9 mouse cellular contexts compared by ENCODE assay signal in the genomic region with DNA sequence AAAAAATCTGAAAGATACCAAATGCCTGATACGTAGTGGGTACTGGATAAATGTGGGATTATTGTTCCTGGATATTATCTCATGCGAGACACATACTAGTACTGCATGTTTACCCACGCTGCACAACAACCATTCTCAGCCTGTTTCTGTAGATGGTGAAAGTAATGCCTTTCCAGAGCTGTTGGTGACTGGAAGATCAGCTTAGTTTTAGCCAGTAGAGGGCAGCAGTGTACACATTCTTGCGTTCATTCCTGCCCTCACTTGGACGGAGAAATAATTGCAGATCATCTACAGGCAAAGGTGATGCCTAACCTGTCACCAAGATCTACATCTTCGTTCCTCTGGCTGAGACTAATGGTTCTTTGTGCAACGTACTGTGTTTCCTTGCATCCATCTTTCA.
DNase-seq lines count a peak whose midpoint lies in the region; ATAC-seq and TF ChIP-seq lines count a peak whose summit lies in the region.
"Had no signal": no experiment of that assay in that cellular context is flagged by ENCODE, and none has a peak within 500 bp of the region (broad histone marks: within the 10 kb centered on the region; RNA-seq: fewer than 3 reads in every experiment).

No protein-coding gene starts in this region.

- no peak overlapping the region for H3K4me2 ChIP-seq in kidney, embryonic 14.5 days (replicated peaks; ENCODE audit: low read depth, low read length)
- no peak overlapping the region for H3K4me2 ChIP-seq in neural tube, embryonic 13.5 days
- H3K4me2 ChIP-seq: embryonic facial prominence, embryonic 13.5 days had no signal

- CTCF ChIA-PET in Patski (lab: Charles Lee) = interaction anchor here (1.0 kb wide), 1 partner anchor 885 kb away, joined by 5 read pairs; no protein-coding TSS in a partner anchor

- intact Hi-C loops in left cerebral cortex, adult 2 months (cut with DNase I) = loop anchor here (10.0 kb wide), 2 partner anchors 891 to 1801 kb away; no protein-coding TSS in a partner anchor

- WGBS in kidney, adult 2 months = 36% methylated on average over 7 of the region's 7 CpGs
- WGBS in kidney, embryonic 14.5 days = 45% methylated on average over 7 of the region's 7 CpGs
- WGBS in neural tube, embryonic 13.5 days = 45% methylated on average over 7 of the region's 7 CpGs

- peak; percentile 60 for DNase-seq in kidney, adult 2 months
- no peak for DNase-seq in Patski (ENCODE audit: low read depth, low spot score)
- peak; percentile 56 to 79 for DNase-seq in cerebellum, postnatal 25 days
- DNase-seq in left cerebral cortex, adult 2 months (ENCODE audit: extremely low spot score in 1 of 2, low spot score in 2 of 2) = peak; percentile 57 to 65
- DNase-seq in ovary, adult 18-20 months (ENCODE audit: low spot score) = no peak

- POLR2A ChIA-PET in Patski (lab: Charles Lee) = no interaction called here

- no peaks in the 10 kb centered on the region for H3K27me3 ChIP-seq in kidney, adult 2 months (replicated peaks; ENCODE audit: control insufficient read depth, insufficient read depth, low read length)
- H3K27me3 ChIP-seq in kidney, embryonic 14.5 days (ENCODE audit: control insufficient read depth, insufficient read depth, low read length) = no peaks in the 10 kb centered on the region
- H3K27me3 ChIP-seq in Patski = no peaks in the 10 kb centered on the region
- no peaks in the 10 kb centered on the region for H3K27me3 ChIP-seq in neural tube, embryonic 13.5 days
- H3K27me3 ChIP-seq: embryonic facial prominence, embryonic 13.5 days had no signal

- no peak overlapping the region for H3K27ac ChIP-seq in kidney, adult 2 months (ENCODE audit: insufficient read depth, low read depth, low read length)
- H3K27ac ChIP-seq in kidney, embryonic 14.5 days (ENCODE audit: low read depth, low read length) = no peak overlapping the region
- no peak overlapping the region for H3K27ac ChIP-seq in left cerebral cortex, adult 2 months
- H3K27ac ChIP-seq in neural tube, embryonic 13.5 days (replicated peaks) = no peak overlapping the region
- H3K27ac ChIP-seq: embryonic facial prominence, embryonic 13.5 days had no signal

- H3K4me3 ChIP-seq in kidney, adult 2 months (ENCODE audit: insufficient read depth, low read depth, low read length) = no peak overlapping the region
- no peak overlapping the region for H3K4me3 ChIP-seq in kidney, embryonic 14.5 days (ENCODE audit: low read length)
- no peak overlapping the region for H3K4me3 ChIP-seq in left cerebral cortex, adult 2 months
- H3K4me3 ChIP-seq in neural tube, embryonic 13.5 days = no peak overlapping the region
- H3K4me3 ChIP-seq: embryonic facial prominence, embryonic 13.5 days had no signal

- no peaks in the 10 kb centered on the region for H3K36me3 ChIP-seq in kidney, adult 2 months (ENCODE audit: control insufficient read depth, insufficient read depth, low read length)
- H3K36me3 ChIP-seq in kidney, embryonic 14.5 days (ENCODE audit: control insufficient read depth, insufficient read depth, low read length) = no peaks in the 10 kb centered on the region
- no peaks in the 10 kb centered on the region for H3K36me3 ChIP-seq in neural tube, embryonic 13.5 days
- H3K36me3 ChIP-seq: embryonic facial prominence, embryonic 13.5 days had no signal

- in situ Hi-C loops in Patski (cut with MboI; ENCODE audit: low pct_unique_long_range_greater_than_20kb) = loop anchor here (25.0 kb wide), 2 partner anchors 649 to 874 kb away; no protein-coding TSS in a partner anchor

- ATAC-seq in kidney, embryonic 14.5 days (ENCODE audit: low FRiP score, low TSS enrichment) = no peak
- ATAC-seq in Patski = peak; percentile 62
- peak; percentile 73 for ATAC-seq in granulocyte monocyte progenitor cell, adult 5-6 weeks (replicated peaks; ENCODE audit: poor library complexity, severe bottlenecking)
- 0 out of 2 replicates have a peak, but pooled peaks have one; percentile 32 for ATAC-seq in neural tube, embryonic 13.5 days (ENCODE audit: low read depth)

- H3K9ac ChIP-seq in kidney, embryonic 14.5 days (ENCODE audit: low read depth, low read length) = no peak overlapping the region
- no peak overlapping the region for H3K9ac ChIP-seq in neural tube, embryonic 13.5 days
- H3K9ac ChIP-seq: embryonic facial prominence, embryonic 13.5 days had no signal

- peak; percentile 64 for TF ChIP-seq CTCF in kidney, adult 2 months (conservative IDR thresholded peaks at IDR 0.05; ENCODE audit: insufficient read depth, insufficient read length, low read depth, low read length)
- TF ChIP-seq CTCF in Patski (IDR thresholded peaks at IDR 0.05) = peak; percentile 68
- peak; percentile 87 for TF ChIP-seq CTCF in left cerebral cortex, adult 2 months (IDR thresholded peaks at IDR 0.05)

- no peaks in the 10 kb centered on the region for H3K4me1 ChIP-seq in kidney, adult 2 months (ENCODE audit: control insufficient read depth, insufficient read depth, low read length)
- H3K4me1 ChIP-seq in kidney, embryonic 14.5 days (ENCODE audit: control insufficient read depth, insufficient read depth, low read length) = no peaks in the 10 kb centered on the region
- H3K4me1 ChIP-seq in neural tube, embryonic 13.5 days (replicated peaks) = no peaks in the 10 kb centered on the region; the same call in 1 of the 2 replicates
- H3K4me1 ChIP-seq: embryonic facial prominence, embryonic 13.5 days had no signal

- TF ChIP-seq POLR2A in kidney, adult 2 months (IDR thresholded peaks at IDR 0.05; ENCODE audit: low read depth, low read length) = no peak

- no peaks in the 10 kb centered on the region for H3K9me3 ChIP-seq in kidney, embryonic 14.5 days (ENCODE audit: control insufficient read depth, low read length)
- no peaks in the 10 kb centered on the region for H3K9me3 ChIP-seq in neural tube, embryonic 13.5 days
- H3K9me3 ChIP-seq: embryonic facial prominence, embryonic 13.5 days had no signal

Comparison
In these comparisons a context has a peak if more than half of its experiments do, and no peak if none do; other contexts are left out.
1. DNase-seq: peak in kidney, adult 2 months (single experiment), cerebellum, postnatal 25 days (2 of 2) and left cerebral cortex, adult 2 months (2 of 2); none in Patski (single experiment) and ovary, adult 18-20 months (single experiment).
2. Peak in every context shown above with its lines, with median percentiles within 50 percentile points of each other: CTCF ChIP-seq.